16 mouse cellular contexts compared by ENCODE assay signal in genomic region chr7:112353011-112353410, GRCm38 (mm10).
DNase-seq lines count a peak whose midpoint lies in the region; ATAC-seq lines count a peak whose summit lies in the region.
"Had no signal": no experiment of that assay in that cellular context is flagged by ENCODE, and none has a peak within 500 bp of the region (broad histone marks: within the 10 kb centered on the region; RNA-seq: fewer than 3 reads in every experiment).

No protein-coding gene starts in this region.

- peaks cover 88% of the 10 kb centered on the region for H3K36me3 ChIP-seq in heart, embryonic 14.5 days (ENCODE audit: control insufficient read depth, insufficient read depth, low read length)
- H3K36me3 ChIP-seq in limb, embryonic 10.5 days, result no peaks in the 10 kb centered on the region
- H3K36me3 ChIP-seq: neural tube, embryonic 12.5 days had no signal

- no peak overlapping the region for H3K4me3 ChIP-seq in heart, embryonic 14.5 days (ENCODE audit: control insufficient read depth in 1 of 2, insufficient read depth in 1 of 2, low read depth in 1 of 2, low read length in 2 of 2)
- no peak overlapping the region for H3K4me3 ChIP-seq in limb, embryonic 10.5 days
- H3K4me3 ChIP-seq: left cerebral cortex, adult 2 months; liver, embryonic 13.5 days; neural tube, embryonic 12.5 days had no signal

- peak overlapping the region; percentile 45 to 88 for H3K27ac ChIP-seq in heart, embryonic 14.5 days (replicated peaks in 1 of 2; ENCODE audit: control insufficient read depth in 1 of 2, insufficient read depth in 1 of 2, low read depth in 2 of 2, low read length in 2 of 2)
- peak overlapping the region; percentile 71; the same call in 1 of the 2 replicates for H3K27ac ChIP-seq in limb, embryonic 10.5 days
- H3K27ac ChIP-seq: left cerebral cortex, adult 2 months; liver, embryonic 13.5 days; macrophage; neural tube, embryonic 12.5 days had no signal

- no peak for ATAC-seq in heart, embryonic 14.5 days (ENCODE audit: insufficient number of reproducible peaks, insufficient read depth, low FRiP score, low read depth)
- ATAC-seq: forebrain, embryonic 14.5 days; midbrain, embryonic 16.5 days had no signal

- H3K4me2 ChIP-seq in heart, embryonic 14.5 days (ENCODE audit: low read length), result no peak overlapping the region
- H3K4me2 ChIP-seq: liver, embryonic 13.5 days; neural tube, embryonic 12.5 days had no signal

- no peak for DNase-seq in heart, postnatal 36 days
- peak; percentile 46 to 56 for DNase-seq in kidney, postnatal 36 days
- DNase-seq in kidney, adult 11 months, result no peak
- peak; percentile 56 for DNase-seq in adipocyte (ENCODE audit: low spot score)
- no peak for DNase-seq in limb, embryonic 10.5 days (ENCODE audit: low spot score)
- DNase-seq in spleen, postnatal 10 days (ENCODE audit: low spot score in 2 of 2), result no peak
- DNase-seq: adrenal gland, postnatal 25 days; cerebellum, postnatal 14 days; liver, embryonic 13.5 days; right cerebral cortex, postnatal 4 days had no signal

- H3K9me3 ChIP-seq in heart, embryonic 14.5 days (ENCODE audit: control insufficient read depth, low read length), result no peaks in the 10 kb centered on the region
- H3K9me3 ChIP-seq in limb, embryonic 10.5 days (replicated peaks), result no peaks in the 10 kb centered on the region
- H3K9me3 ChIP-seq: liver, embryonic 13.5 days; neural tube, embryonic 12.5 days had no signal

- peak overlapping the region; percentile 54 for H3K9ac ChIP-seq in heart, embryonic 14.5 days (ENCODE audit: low read length)
- H3K9ac ChIP-seq: liver, embryonic 13.5 days; neural tube, embryonic 12.5 days had no signal

- 63% methylated on average over 4 of the region's 4 CpGs for WGBS in heart, embryonic 14.5 days
- WGBS in limb, embryonic 10.5 days, result 70% methylated on average over 4 of the region's 4 CpGs

- no peaks in the 10 kb centered on the region for H3K27me3 ChIP-seq in heart, embryonic 14.5 days (ENCODE audit: control insufficient read depth, insufficient read depth, low read length)
- no peaks in the 10 kb centered on the region for H3K27me3 ChIP-seq in limb, embryonic 10.5 days (ENCODE audit: low read depth, poor library complexity, severe bottlenecking)
- H3K27me3 ChIP-seq: liver, embryonic 13.5 days; neural tube, embryonic 12.5 days had no signal

- H3K4me1 ChIP-seq in heart, embryonic 14.5 days (ENCODE audit: control insufficient read depth in 2 of 2, insufficient read depth in 2 of 2, low read length in 2 of 2), result peaks cover 24 to 49% of the 10 kb centered on the region in 2 experiments
- H3K4me1 ChIP-seq in limb, embryonic 10.5 days, result peaks cover 48% of the 10 kb centered on the region

- intact Hi-C loops in heart, postnatal 36 days (cut with DNase I), result no loop called here

Comparison
In these comparisons a context has a peak if more than half of its experiments do, and no peak if none do; other contexts are left out.
1. DNase-seq: peak in kidney, postnatal 36 days (2 of 2) and adipocyte (single experiment); none in heart, postnatal 36 days (0 of 2), kidney, adult 11 months (single experiment), limb, embryonic 10.5 days (single experiment) and spleen, postnatal 10 days (0 of 2).